Mouse (Mus musculus): ENCODE data around the gene Olfr78. TPM values are rescaled to one million over a fixed set of nuclear protein-coding genes. Genes with fewer than 3 reads are reported as not detected.

Olfr78 gene
- polyA plus RNA-seq, 1 experiment from 2014 or later = 0.34 TPM

- H3K4me1 ChIP-seq (ENCODE audit: control insufficient read depth, insufficient read depth, low read length) = no peaks in the 10 kb centered on the region
- H3K27ac ChIP-seq (ENCODE audit: low read length) = no peak overlapping the region
- H3K4me3 ChIP-seq (replicated peaks; ENCODE audit: low read length) = no peak overlapping the region
- 91% methylated on average over 7 of the region's 7 CpGs for WGBS
- H3K9ac ChIP-seq (ENCODE audit: low read length) = no peak overlapping the region
- H3K36me3 ChIP-seq (ENCODE audit: control insufficient read depth, insufficient read depth, low read length) = no peaks in the 10 kb centered on the region
- no peaks in the 10 kb centered on the region for H3K9me3 ChIP-seq (replicated peaks; ENCODE audit: control insufficient read depth, low read length)
- H3K4me2 ChIP-seq (ENCODE audit: low read depth, low read length) = no peak overlapping the region
- ATAC-seq (ENCODE audit: insufficient read depth, low FRiP score) = no peak
- no peaks in the 10 kb centered on the region for H3K27me3 ChIP-seq (ENCODE audit: control insufficient read depth, insufficient read depth, low read length)
These were observed 60.8 kb downstream of the Olfr78 start for GRCm38 (mm10) chr7:102698461-102698860.

GRCm38 (mm10) chr7:102695358-102696125 is 63.7 kb downstream of the Olfr78 start, which contains the start of gene Olfr557:
Gene Olfr557, plus strand, starts transcription at chr7:102695910.
- ATAC-seq (ENCODE audit: insufficient read depth, low FRiP score) = no peak
- H3K4me1 ChIP-seq (ENCODE audit: control insufficient read depth, insufficient read depth, low read length) = no peaks in the 10 kb centered on the region
- no peak within 1 kb of the TSS for H3K4me3 ChIP-seq (replicated peaks; ENCODE audit: low read length)
- H3K36me3 ChIP-seq (ENCODE audit: control insufficient read depth, insufficient read depth, low read length) = no peaks in the 10 kb centered on the region
- 76% methylated on average over 5 of the region's 5 CpGs for WGBS
- H3K9ac ChIP-seq (ENCODE audit: low read length) = no peak within 1 kb of the TSS
- no peak within 1 kb of the TSS for H3K4me2 ChIP-seq (ENCODE audit: low read depth, low read length)
- H3K27ac ChIP-seq (ENCODE audit: low read length) = no peak within 1 kb of the TSS
- H3K27me3 ChIP-seq (ENCODE audit: control insufficient read depth, insufficient read depth, low read length) = no peaks in the 10 kb centered on the region
- H3K9me3 ChIP-seq (replicated peaks; ENCODE audit: control insufficient read depth, low read length) = no peaks in the 10 kb centered on the region

Other genes with a start within 250 kb of the Olfr78 start
- not detected in 2 replicates for gene Olfr547, start 224.7 kb downstream of the Olfr78 start, polyA plus RNA-seq (2015; fragmentation: Nextera tagmentation; extraction: Ambion mirVana)
- not detected in 2 replicates for gene Olfr548-ps1, start 218.6 kb downstream of the Olfr78 start, polyA plus RNA-seq (2015; fragmentation: Nextera tagmentation; extraction: Ambion mirVana)
- gene Olfr549, start 209.6 kb downstream of the Olfr78 start, polyA plus RNA-seq (2015; fragmentation: Nextera tagmentation; extraction: Ambion mirVana) = not detected in 2 replicates
- 0.26 and 0.58 TPM in 2 replicates for gene Trim21, start 194.0 kb downstream of the Olfr78 start, polyA plus RNA-seq (2015; fragmentation: Nextera tagmentation; extraction: Ambion mirVana)
- not detected in 2 replicates for gene Olfr550, start 188.0 kb downstream of the Olfr78 start, polyA plus RNA-seq (2015; fragmentation: Nextera tagmentation; extraction: Ambion mirVana)
- not detected in 2 replicates for gene Olfr551, start 167.6 kb downstream of the Olfr78 start, polyA plus RNA-seq (2015; fragmentation: Nextera tagmentation; extraction: Ambion mirVana)
- gene Olfr552, start 161.7 kb downstream of the Olfr78 start, polyA plus RNA-seq (2015; fragmentation: Nextera tagmentation; extraction: Ambion mirVana) = not detected in 2 replicates
- not detected in 2 replicates for gene Olfr553, start 141.3 kb downstream of the Olfr78 start, polyA plus RNA-seq (2015; fragmentation: Nextera tagmentation; extraction: Ambion mirVana)
- not detected in 2 replicates for gene Olfr554, start 121.0 kb downstream of the Olfr78 start, polyA plus RNA-seq (2015; fragmentation: Nextera tagmentation; extraction: Ambion mirVana)
- not detected in 2 replicates for gene Olfr555, start 100.6 kb downstream of the Olfr78 start, polyA plus RNA-seq (2015; fragmentation: Nextera tagmentation; extraction: Ambion mirVana)
- gene Olfr556, start 94.6 kb downstream of the Olfr78 start, polyA plus RNA-seq (2015; fragmentation: Nextera tagmentation; extraction: Ambion mirVana) = not detected in 2 replicates
- gene Trim68, start 72.1 kb downstream of the Olfr78 start, polyA plus RNA-seq (2015; fragmentation: Nextera tagmentation; extraction: Ambion mirVana) = 15.7 and 16.5 TPM in 2 replicates
- gene Olfr557, start 63.6 kb downstream of the Olfr78 start, polyA plus RNA-seq (2015; fragmentation: Nextera tagmentation; extraction: Ambion mirVana) = not detected in 2 replicates
- gene Olfr558, start 57.3 kb downstream of the Olfr78 start, polyA plus RNA-seq (2015; fragmentation: Nextera tagmentation; extraction: Ambion mirVana) = 0.45 and 0.75 TPM in 2 replicates
- gene Olfr33, start 40.4 kb downstream of the Olfr78 start, polyA plus RNA-seq (2015; fragmentation: Nextera tagmentation; extraction: Ambion mirVana) = not detected in 2 replicates
- not detected in 2 replicates for gene Olfr559, start 32.0 kb downstream of the Olfr78 start, polyA plus RNA-seq (2015; fragmentation: Nextera tagmentation; extraction: Ambion mirVana)
- not detected in 2 replicates for gene Olfr560, start 105 bp downstream of the Olfr78 start, polyA plus RNA-seq (2015; fragmentation: Nextera tagmentation; extraction: Ambion mirVana)
- gene Olfr561, start 11.8 kb upstream of the Olfr78 start, polyA plus RNA-seq (2015; fragmentation: Nextera tagmentation; extraction: Ambion mirVana) = not detected in 2 replicates
- not detected in 2 replicates for gene Olfr564, start 44.0 kb upstream of the Olfr78 start, polyA plus RNA-seq (2015; fragmentation: Nextera tagmentation; extraction: Ambion mirVana)
- not detected in 2 replicates for gene Olfr566, start 99.3 kb upstream of the Olfr78 start, polyA plus RNA-seq (2015; fragmentation: Nextera tagmentation; extraction: Ambion mirVana)
- gene Olfr568, start 117.7 kb upstream of the Olfr78 start, polyA plus RNA-seq (2015; fragmentation: Nextera tagmentation; extraction: Ambion mirVana) = not detected in 2 replicates
- not detected in 2 replicates for gene Olfr569, start 131.4 kb upstream of the Olfr78 start, polyA plus RNA-seq (2015; fragmentation: Nextera tagmentation; extraction: Ambion mirVana)
- not detected in 2 replicates for gene Olfr570, start 135.1 kb upstream of the Olfr78 start, polyA plus RNA-seq (2015; fragmentation: Nextera tagmentation; extraction: Ambion mirVana)
- gene Olfr571, start 158.1 kb upstream of the Olfr78 start, polyA plus RNA-seq (2015; fragmentation: Nextera tagmentation; extraction: Ambion mirVana) = not detected in 2 replicates
- not detected in 2 replicates for gene Olfr572, start 164.9 kb upstream of the Olfr78 start, polyA plus RNA-seq (2015; fragmentation: Nextera tagmentation; extraction: Ambion mirVana)
- gene Olfr573-ps1, start 183.1 kb upstream of the Olfr78 start, polyA plus RNA-seq (2015; fragmentation: Nextera tagmentation; extraction: Ambion mirVana) = not detected in 2 replicates
- gene Olfr574, start 189.0 kb upstream of the Olfr78 start, polyA plus RNA-seq (2015; fragmentation: Nextera tagmentation; extraction: Ambion mirVana) = not detected in 2 replicates
- not detected in 2 replicates for gene Olfr575, start 199.3 kb upstream of the Olfr78 start, polyA plus RNA-seq (2015; fragmentation: Nextera tagmentation; extraction: Ambion mirVana)
- gene Olfr576, start 203.2 kb upstream of the Olfr78 start, polyA plus RNA-seq (2015; fragmentation: Nextera tagmentation; extraction: Ambion mirVana) = not detected in 2 replicates
- gene Olfr577, start 216.5 kb upstream of the Olfr78 start, polyA plus RNA-seq (2015; fragmentation: Nextera tagmentation; extraction: Ambion mirVana) = not detected in 2 replicates
- not detected in 2 replicates for gene Olfr578, start 229.9 kb upstream of the Olfr78 start, polyA plus RNA-seq (2015; fragmentation: Nextera tagmentation; extraction: Ambion mirVana)